Mouse (Mus musculus) adrenal gland, adult (tissue): ENCODE data around the gene CN725425.

Source experiments
- DNase-seq, 2 experiments: peaks; one replicate each; pipeline ENCODE4 v3.0.0; 2022 to 2023; ENCODE audit warnings: low spot score in 1 of 2; ENCODE audit not compliant: inconsistent age in 2 of 2

The CN725425 gene

DNA sequence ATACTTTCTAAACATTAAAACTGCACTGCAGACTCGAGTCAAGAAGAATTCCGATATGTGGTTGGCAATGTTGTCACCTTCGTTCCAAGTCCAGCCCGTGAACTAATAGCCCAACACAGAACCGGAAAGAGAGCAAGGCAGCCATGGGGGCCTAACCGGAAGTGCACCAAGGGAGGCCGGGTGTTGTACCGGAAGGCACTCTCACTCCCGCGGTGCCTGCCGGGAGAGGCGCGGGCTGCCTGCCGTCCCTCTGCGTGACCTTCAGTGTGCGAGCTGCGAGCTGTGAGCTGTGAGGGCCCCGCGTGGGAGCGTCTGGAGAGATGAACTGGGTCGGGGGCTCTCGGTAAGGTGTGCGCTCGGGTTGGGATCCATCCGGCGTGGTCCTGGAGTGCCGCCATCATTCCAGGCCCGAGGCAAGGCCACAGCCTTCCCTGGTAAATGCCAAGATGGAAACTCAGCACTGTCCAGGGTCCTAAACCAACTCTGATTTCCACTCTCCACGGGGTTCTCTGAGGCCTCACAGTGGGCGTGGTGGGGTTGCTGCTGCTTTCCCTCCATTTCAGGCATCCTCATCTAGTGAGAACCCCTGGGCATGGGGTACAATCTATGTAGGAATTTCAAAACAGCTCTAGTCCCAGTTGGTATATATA lies at the start of gene CN725425:
Gene CN725425 (plus strand): TSS at position 239 of the 650 bp plus-strand sequence.
- DNase-seq = no peak

DNA sequence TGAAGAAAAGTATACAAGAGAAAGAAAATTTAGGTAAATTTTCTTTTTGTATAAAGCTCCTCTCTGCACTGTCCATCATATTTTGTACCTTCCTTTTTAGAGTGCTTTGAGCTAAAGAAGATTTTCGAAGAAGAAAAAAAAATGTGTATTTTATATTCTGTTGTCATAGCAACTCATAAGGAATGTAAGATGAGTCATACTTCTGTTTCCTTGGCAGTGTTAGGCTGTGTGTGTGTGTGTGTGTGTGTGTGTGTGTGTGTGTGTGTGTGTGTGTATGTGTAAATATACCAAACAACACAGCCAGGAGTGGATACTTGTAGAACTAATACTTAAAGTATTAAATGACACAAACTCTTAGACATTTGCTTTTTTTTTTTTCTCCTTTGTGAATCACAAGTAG lies 46.7 kb upstream of the CN725425 start:
- DNase-seq = peak in 1 of 2 experiments; percentile 60

DNA sequence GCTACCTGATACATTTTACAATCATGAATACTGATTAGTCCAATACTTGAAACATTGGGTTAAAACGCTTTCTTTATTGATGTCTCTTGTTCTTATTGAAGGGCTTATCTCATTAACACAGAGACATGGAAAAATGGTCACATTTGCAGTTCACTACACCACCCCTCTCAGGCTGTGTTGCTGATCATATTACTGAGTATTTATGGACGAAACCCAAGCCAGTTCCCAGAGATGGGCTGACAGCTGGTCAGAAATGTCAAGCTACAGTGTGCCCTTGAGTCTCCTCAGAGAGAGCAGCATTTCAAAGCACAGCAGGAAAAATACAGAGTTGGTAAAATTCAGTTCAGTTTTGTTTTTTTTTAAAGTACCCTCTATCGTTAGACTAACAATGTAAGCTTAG lies 46.0 kb upstream of the CN725425 start:
- peak in 1 of 2 experiments; percentile 51 for DNase-seq

GRCm38 (mm10) chr15:91161153-91161552 lies 38.1 kb upstream of the CN725425 start:
- no peak for DNase-seq

GRCm38 (mm10) chr15:91163454-91163853 lies 35.8 kb upstream of the CN725425 start:
- no peak for DNase-seq

GRCm38 (mm10) chr15:91165021-91165420 lies 34.3 kb upstream of the CN725425 start:
- peak; percentile 24 to 72 for DNase-seq

DNA sequence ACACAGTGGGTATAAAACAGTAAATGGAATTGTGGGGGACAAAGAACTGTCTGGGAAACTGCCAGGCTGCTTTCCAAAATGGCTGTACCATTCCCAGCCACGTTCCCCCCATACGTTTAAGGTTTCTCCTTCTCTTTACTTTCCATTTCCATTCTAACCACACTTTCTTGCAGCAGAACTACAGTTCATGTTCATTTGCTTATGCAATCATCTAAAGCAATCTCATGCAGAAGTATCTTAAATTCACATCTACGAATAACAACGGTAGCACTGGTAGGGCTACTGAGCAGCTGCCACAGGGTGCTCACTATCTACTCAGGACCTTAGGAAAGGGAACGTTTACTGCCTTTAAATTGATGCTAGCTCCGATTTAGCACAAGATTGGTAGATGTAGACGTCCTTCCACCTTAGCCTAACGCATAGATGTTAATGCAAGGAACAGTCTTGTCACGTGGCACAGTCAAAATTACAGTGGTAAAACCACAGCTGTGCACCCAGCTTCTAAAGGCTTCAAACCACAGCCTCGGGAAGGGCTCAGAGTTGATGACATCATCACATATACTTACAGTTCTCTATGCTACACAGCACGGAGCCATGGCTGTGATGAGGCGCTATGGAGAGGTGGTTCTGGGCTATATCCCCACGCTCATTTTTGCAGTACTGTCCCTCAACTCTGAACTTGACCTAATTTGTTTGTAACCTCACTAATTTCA lies 31.3 kb upstream of the CN725425 start:
- DNase-seq = no peak

DNA sequence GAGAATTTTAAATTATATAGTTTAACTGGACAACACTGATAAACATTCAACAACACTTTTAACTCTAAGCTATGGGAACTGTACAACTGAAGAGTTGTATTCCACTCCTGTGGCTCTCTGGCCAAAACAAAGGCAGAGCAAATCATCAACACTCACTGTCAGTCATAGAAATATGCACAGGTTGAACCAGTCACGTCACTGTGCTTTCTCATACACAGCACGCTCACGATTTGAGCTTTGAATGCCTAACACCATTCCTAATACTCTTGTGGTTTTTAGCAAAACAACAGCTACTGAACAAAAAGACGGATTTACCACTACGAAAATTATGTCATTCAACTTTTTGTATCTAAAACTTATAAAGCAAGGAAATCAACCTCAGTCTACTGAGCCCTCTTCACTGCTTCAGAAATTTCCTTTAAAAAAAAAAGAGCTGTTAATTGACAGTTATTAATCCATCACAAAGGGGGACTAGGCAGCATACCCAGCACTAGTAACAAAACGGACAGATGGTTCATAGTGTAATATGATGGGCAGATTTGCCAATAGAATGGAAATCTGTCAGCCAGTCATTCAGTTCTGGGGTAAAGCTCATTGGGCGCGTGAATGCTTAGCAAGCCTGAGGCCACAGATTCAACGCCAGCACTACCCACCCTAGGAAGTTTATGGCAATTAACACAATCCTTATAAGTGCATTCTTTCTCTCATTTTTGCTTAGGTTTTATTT lies 28.5 kb upstream of the CN725425 start:
- no peak for DNase-seq

DNA sequence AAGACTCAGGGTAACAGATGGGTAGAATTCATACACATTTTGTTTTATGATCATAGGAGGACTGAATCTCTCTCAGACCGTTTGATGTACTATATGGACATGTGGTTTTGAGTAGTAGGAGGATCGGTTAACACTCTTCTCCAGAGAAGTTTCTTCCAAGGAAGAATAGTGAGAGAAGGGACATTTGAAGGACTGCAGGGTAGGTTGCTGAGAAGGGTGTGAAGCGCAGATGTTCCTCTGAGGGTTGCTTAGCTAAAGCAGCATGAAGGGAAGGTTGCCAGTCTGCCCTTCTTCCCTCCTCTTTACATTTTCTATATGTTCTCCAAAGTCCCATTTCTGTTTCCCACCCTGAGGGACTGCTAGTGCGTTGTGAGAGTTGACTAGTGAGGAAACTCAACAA lies 28.0 kb upstream of the CN725425 start:
- DNase-seq = no peak

DNA sequence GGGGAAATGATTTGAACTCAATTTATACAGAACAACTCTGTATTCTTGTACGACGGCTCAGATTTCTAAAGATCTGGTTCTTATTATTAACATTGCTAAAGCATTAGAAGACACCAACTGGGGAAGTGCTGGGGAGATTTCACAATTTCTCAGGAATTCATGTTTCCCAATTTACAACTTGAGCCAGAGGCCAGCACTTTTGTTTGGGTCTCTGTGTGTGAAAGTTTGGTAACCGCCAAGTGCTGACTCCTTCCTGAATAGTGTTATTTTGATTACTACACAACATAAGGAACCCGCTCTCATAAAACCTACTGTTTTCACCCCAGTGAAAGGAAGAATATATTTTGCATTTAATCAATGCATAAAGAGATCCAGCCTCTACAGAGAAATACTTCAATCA lies 27.1 kb upstream of the CN725425 start:
- peak in 1 of 2 experiments; percentile 50 for DNase-seq

DNA sequence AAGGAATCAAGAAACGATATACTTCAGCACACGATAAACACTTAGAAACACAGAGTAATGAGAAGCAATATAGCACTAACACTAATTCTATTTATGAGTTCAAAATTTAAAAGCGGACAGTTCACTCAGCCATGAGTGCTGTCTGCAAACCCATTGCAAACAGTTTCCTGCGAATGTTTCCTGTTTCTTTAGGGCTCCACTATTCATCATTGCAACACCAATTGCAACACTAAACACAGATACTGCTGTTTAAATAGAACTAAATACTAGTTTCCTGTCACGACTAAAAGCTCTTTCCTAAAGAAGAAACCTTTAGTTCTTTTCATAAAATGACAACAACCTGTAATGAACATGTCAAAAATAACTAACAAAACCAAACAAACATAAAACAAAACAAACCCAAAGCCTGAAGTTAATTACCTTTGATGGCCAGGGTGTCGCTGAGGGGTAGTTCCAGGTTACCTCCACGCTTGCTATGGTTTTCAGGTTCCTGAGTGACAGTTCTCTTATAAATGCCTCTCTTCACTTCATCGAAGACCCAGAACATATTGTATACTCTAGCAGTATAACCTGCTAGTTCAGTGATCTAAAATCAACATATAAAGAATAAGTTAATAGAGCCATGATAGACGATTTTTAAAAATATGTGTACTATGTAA lies 20.5 kb upstream of the CN725425 start:
- no peak for DNase-seq

GRCm38 (mm10) chr15:91179911-91180622 lies 19.2 kb upstream of the CN725425 start:
- DNase-seq = peak in 1 of 2 experiments; percentile 39

- DNase-seq = no peak
These were observed 12.9 kb upstream of the CN725425 start for GRCm38 (mm10) chr15:91186358-91186757.

DNA sequence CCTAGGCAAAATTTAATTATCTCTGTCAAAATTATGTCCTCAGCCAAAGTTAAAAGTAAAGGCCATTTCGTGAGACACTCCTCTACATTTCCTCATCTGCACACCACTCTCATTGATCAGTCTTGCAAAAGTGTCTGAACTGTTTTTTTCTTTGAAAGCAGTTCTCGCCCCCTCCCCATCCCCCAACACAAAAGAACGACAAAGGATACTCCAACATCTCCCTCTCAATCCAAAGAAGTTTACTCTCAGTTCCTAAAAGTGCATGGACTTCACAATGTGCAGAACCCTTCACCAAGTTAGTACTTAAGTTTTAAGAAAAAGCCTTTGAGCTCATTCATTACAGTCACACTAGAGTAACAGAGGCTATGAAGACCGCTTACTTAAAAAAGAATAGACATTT lies 9.3 kb upstream of the CN725425 start:
- no peak for DNase-seq

DNA sequence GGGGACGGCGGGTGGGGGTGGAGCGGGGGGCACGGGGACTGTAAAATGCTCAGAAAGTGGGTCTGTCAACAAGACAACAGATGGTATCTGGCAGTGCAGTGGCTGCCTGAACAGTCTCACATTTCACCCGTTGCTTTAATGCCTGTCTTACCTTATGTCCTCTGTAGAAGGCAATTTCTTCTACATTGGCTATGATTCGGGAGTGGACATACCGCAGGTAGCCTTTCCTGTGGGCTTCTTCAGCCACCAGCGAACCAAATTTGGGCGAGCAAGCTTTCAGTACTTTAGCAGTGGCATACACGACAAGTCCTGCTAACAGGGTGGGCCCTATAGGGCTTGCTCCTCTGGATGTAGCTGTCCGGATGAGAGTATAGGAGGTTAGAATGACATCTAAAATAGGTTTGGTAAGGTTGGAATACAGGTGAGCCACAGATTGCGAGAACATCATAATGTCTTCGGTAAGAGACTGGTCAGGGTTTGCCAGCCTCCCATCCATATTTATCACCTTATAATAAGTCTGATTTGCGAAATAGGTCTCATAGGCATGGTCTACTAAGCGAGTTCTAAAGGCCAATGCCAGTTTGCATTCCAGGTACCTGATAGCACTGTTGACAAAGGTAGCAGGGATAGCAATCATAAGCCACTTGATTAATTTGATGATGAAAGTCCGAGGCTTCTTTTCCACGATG lies 8.6 kb upstream of the CN725425 start:
- DNase-seq = peak in 1 of 2 experiments; percentile 27

- DNase-seq = peak; percentile 68 to 88
These were observed 7.7 kb upstream of the CN725425 start, which contains the start of gene Abcd2 for GRCm38 (mm10) chr15:91191412-91192222. Abcd2 (minus strand) TSS chr15:91191799.

- no peak for DNase-seq
These were observed 7.1 kb upstream of the CN725425 start for GRCm38 (mm10) chr15:91192223-91192598.

DNA sequence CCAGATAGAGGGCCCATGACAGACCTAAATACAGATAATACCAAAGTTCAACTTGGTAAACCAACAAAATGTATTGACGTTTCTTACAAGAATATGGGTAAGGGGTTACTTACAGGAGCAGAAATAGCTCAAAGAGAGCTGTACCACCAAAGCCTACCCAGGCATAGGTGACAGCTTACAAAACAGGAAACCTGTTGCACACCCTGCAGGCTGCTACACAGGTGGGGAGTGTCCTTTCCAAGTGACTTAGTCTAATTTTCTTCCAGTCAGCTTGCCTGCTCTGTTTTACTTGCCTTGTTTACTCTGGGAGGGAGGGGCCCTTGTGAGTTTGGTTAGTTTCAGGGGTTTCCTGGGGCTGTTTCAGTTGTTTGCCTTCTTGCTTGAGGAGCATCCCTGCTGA lies 1.5 kb downstream of the CN725425 start:
- DNase-seq = no peak

DNA sequence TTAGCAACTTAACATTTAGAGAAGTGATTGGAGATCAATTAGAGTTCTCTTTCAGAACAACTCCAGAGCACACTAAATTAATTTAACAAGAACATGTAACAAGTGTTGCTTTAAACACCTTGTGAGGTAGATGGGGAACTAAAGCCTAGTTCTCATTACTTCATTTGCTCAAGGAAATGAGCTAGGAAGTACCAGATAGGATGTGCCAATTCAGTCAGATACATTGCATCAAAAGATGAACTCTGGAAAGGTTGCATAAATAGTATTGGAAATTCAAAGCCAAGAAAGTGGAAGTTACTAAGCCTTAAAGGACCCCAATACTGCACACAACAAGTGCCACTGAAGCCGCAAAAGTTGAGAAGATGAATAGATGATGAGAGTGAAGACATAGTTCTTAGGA lies 3.2 kb downstream of the CN725425 start:
- no peak for DNase-seq
